Mouse (Mus musculus) intestine, embryonic 14.5 days (tissue): ENCODE results near the gene Dnase2a. TPM values are rescaled to one million over a fixed set of nuclear protein-coding genes. Genes with fewer than 3 reads are reported as not detected.

Experiments
- ATAC-seq: fragments of 200-750 bp; cut with Nextera tagmentation; replicated peaks from 2 replicates; pipeline ENCODE4 v1.8.0; 2017; ENCODE audit warnings: low read depth, moderate number of reproducible peaks, moderate TSS enrichment, moderate library complexity; ENCODE audit not compliant: low FRiP score, low TSS enrichment
- DNase-seq: peaks from one replicate; pipeline ENCODE4 v3.0.0-alpha.2; 2018; ENCODE audit warnings: low spot score
- H3K27ac ChIP-seq: fragments of 300-500 bp; sonication (generic); 2 replicates; pipeline ENCODE4 v1.5.1; 2014; ENCODE audit warnings: low read depth, mild to moderate bottlenecking, control low read depth
- H3K27me3 ChIP-seq: fragments of 300-500 bp; sonication (generic); replicated peaks from 2 replicates; pipeline ENCODE4 v1.6.1; 2014; ENCODE audit warnings: low read length, control low read depth; ENCODE audit not compliant: control insufficient read depth, insufficient read depth
- H3K36me3 ChIP-seq: fragments of 300-500 bp; sonication (generic); 2 replicates; pipeline ENCODE4 v1.6.1; 2014; ENCODE audit warnings: low read length, control low read depth; ENCODE audit not compliant: control insufficient read depth, insufficient read depth
- H3K4me1 ChIP-seq: fragments of 300-500 bp; sonication (generic); replicated peaks from 2 replicates; pipeline ENCODE4 v1.6.1; 2014; ENCODE audit warnings: low read length, control low read depth, mixed read lengths; ENCODE audit not compliant: control insufficient read depth, insufficient read depth
- H3K4me2 ChIP-seq: fragments of 300-500 bp; sonication (generic); 2 replicates; pipeline ENCODE4 v1.6.1; 2014; ENCODE audit warnings: low read length
- H3K4me3 ChIP-seq: fragments of 300-500 bp; sonication (generic); 2 replicates; pipeline ENCODE4 v1.5.1; 2014; ENCODE audit warnings: low read depth, low read length, control low read depth, mixed read lengths
- H3K9ac ChIP-seq: fragments of 300-500 bp; sonication (generic); 2 replicates; pipeline ENCODE4 v1.6.1; 2014; ENCODE audit warnings: mild to moderate bottlenecking, low read length
- H3K9me3 ChIP-seq: fragments of 300-500 bp; sonication (generic); 2 replicates; pipeline ENCODE4 v1.6.1; 2016; ENCODE audit warnings: low read length, control low read depth; ENCODE audit not compliant: control insufficient read depth
- WGBS: fragments of 180-500 bp; shearing (Covaris S2); extraction: QIAGEN DNeasy Blood & Tissue Kit; methylation state at CpG from one replicate; pipeline ENCODE4 v1.1.7; 2014; 5-methylcytosine and 5-hydroxymethylcytosine counted together
- polyA plus RNA-seq: library from polyadenylated mRNA; unstranded; fragments of >200 nt; fragmentation: Nextera tagmentation; extraction: Ambion mirVana; gene quantifications from 2 replicates; pipeline ENCODE4 v1.2.1, GENCODE M21; 2014

The Dnase2a gene
- polyA plus RNA-seq, 1 experiment from 2014 or later: 8.3 TPM

DNA sequence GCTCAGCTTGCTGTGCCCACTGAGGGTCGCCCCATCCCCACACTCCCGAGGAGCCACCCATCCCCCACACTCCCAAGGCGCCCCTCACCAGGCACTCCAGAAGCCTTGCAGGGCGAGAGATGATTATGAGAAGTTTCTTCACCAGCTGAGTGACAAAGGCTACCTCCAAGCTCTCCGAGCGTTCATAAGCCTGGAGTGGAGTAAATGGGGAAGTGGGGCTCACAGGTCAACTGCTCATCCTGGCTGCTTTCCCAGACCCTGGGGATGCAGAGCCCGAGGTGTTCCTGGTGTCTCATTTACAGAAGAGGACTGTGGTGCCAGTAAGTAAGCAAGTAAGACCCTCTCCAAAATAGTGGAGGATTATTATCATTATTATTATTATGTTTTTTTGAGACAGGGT is 17.2 kb downstream of the Dnase2a start:
- H3K4me3 ChIP-seq: no peak overlapping the region
- no peak overlapping the region for H3K9ac ChIP-seq
- WGBS: 67% methylated on average over 7 of the region's 7 CpGs
- no peaks in the 10 kb centered on the region; the same call in 1 of the 2 replicates for H3K4me1 ChIP-seq
- no peak for DNase-seq
- ATAC-seq: no peak
- no peak overlapping the region for H3K4me2 ChIP-seq
- peaks cover 24% of the 10 kb centered on the region for H3K27me3 ChIP-seq
- H3K36me3 ChIP-seq: no peaks in the 10 kb centered on the region
- no peak overlapping the region for H3K27ac ChIP-seq
- H3K9me3 ChIP-seq: no peaks in the 10 kb centered on the region

DNA sequence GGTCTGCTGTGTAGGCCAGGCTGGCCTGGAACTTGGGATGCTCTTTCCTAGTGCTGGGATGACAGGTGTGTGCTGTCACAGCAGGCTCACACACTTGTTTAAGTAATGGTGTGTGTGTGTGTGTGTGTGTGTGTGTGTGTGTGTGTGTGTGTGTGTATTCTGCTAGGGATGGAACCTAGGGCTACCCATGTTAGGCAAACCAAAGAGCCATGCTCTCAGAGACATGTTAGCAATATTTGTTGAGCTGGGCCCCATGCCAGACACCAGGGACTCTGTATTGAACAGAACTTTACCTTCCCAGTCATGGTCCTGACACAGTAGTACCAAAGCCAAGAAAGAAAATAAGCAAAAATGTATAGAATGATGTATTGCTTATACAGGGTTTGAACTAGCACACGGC is 19.2 kb downstream of the Dnase2a start:
- WGBS: 83% methylated on average over 1 of the region's 1 CpGs
- Histone ChIP-seq H3K9me3 (no peaks in the 10 kb centered on the region), H3K9ac (no peak overlapping the region), H3K4me1 (no peaks in the 10 kb centered on the region; the same call in 1 of the 2 replicates), H3K27me3 (peaks cover 39% of the 10 kb centered on the region), H3K27ac (no peak overlapping the region), H3K4me2 (no peak overlapping the region), H3K36me3 (no peaks in the 10 kb centered on the region), H3K4me3 (no peak overlapping the region)
- ATAC-seq: no peak
- no peak for DNase-seq

DNA sequence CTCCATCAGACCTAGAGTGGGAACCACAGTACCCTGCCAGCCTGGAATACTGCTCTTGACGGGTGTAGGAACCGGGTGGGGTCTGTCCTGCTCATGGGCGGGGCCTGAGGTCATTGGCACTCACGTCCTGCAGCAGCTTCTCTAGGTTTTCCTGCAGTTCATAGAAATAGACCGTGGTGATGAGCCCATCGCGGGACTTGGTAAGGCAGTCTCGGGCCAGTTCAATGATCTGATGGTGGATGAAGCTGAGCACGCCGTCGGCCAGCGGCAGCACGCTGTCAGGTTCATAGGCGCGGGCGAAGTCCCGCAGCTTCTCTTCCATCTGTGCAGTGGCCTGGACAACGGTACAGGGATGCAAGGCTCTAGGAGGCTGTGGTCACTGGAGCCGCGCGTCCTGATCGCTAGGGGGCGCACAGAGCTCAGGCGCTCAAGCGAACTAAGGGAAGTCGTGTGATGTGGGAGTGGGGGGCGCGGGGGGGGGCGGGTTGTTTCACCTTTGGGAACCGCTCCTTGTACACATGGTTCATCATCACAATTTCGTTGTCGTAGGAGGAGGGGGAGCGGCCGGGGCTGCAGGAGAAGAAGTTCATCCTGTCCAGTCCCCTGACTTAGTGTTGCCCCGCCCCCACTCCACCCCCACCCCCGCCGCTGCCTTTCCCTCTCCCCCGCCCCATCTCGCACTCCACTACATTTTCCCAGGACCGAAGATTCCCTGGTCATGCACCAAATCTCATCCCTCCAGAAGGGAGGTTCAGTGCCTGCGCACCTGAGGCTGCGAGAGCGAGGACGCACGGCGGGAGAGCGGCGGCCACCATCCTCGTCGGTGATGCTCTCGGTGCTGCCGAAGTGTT is 20.3 kb downstream of the Dnase2a start:
- Histone ChIP-seq H3K27ac (no peak overlapping the region), H3K4me3 (peak overlapping the region; percentile 23), H3K36me3 (no peaks in the 10 kb centered on the region), H3K9me3 (no peaks in the 10 kb centered on the region), H3K4me1 (no peaks in the 10 kb centered on the region; the same call in 1 of the 2 replicates), H3K9ac (no peak overlapping the region), H3K27me3 (peaks cover 37% of the 10 kb centered on the region), H3K4me2 (peak overlapping the region; percentile 59)
- ATAC-seq: peak; percentile 76
- peak; percentile 85 for DNase-seq
- WGBS: 3% methylated on average over 48 of the region's 52 CpGs

DNA sequence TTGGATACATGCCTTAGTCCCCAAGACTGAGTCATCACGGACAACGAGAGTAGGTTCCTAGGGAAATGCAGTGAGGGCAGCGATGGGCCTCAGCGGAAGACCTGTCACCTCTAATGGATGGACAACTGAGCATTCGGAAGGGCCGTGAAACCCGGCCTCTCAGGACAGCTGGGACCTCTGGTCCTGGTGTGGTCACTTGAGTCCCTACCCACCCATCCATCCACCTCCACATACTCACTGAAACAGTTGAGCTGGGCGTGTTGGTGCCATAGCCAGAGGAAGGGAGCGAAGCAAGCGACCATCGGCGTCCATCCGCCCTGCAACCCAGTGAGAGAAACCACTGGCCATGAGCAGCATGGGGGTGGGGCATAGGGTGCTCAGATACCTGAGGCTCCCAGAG is 22.2 kb downstream of the Dnase2a start:
- DNase-seq (no peak), ATAC-seq (no peak)
- no peak overlapping the region for H3K4me3 ChIP-seq
- H3K4me1 ChIP-seq: peaks cover 3% of the 10 kb centered on the region; the same call in 1 of the 2 replicates
- H3K27me3 ChIP-seq: peaks cover 53% of the 10 kb centered on the region
- no peak overlapping the region for H3K27ac ChIP-seq
- H3K4me2 ChIP-seq: no peak overlapping the region
- H3K9me3 ChIP-seq: no peaks in the 10 kb centered on the region
- no peak overlapping the region for H3K9ac ChIP-seq
- H3K36me3 ChIP-seq: no peaks in the 10 kb centered on the region
- 83% methylated on average over 13 of the region's 13 CpGs for whole genome bisulfite sequencing

DNA sequence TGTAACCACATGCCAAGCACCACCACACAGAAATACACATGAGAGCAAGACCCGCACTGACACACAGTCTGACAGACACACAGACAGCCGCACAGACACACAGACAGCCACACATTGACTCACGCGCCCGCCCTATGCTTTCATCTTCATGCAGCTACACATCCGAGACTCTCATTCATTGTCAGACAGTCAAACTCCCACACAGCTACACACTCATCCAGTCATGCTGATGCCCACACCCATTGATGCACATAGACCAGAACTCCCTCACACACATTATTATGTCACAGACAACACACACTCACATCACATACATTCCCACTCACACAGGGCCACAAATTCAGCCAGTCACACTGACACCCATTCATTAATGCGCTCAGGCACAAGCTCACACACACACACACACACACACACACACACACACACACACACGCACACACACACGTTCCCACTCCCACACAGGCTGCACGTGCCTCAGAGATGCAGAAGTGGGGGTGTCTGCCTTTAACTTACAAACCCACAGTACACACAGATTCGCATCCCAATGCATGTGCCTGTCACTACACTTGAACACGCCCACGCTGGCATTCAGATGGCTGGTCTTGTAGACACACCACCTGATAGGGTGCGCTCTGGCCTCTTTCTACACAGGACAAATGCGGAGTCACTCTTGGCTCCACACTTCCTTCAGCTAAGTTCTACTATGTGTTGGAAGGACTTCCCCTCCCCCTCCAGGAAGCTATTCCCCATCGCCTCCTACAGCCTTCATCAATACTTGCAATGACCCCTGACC is 25.6 kb downstream of the Dnase2a start:
- Histone ChIP-seq H3K4me1 (peaks cover 10% of the 10 kb centered on the region), H3K9me3 (no peaks in the 10 kb centered on the region), H3K27ac (no peak overlapping the region), H3K36me3 (no peaks in the 10 kb centered on the region), H3K9ac (no peak overlapping the region), H3K4me3 (no peak overlapping the region), H3K4me2 (no peak overlapping the region), H3K27me3 (peaks cover 80% of the 10 kb centered on the region)
- DNase-seq: no peak
- ATAC-seq: no peak
- WGBS: 83% methylated on average over 16 of the region's 16 CpGs

DNA sequence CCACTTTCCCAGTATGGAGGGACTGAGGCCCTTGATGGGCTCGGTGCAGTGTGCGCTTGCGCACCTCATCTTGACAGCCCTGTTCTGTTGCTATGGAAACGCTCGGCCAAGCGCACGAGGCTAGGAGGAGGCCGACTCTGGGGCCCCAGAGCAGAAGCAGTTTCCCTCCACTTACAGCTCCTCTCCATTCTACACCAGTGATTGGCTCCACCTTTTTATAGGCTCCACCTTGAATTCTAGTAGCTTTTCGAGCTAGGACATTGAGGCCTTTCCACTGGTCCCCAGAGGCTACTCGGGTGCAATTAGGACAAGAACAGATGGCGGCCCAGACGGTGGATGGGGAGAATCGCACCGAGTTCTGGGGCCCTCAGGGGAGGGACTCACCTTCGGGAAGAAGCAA is 26.5 kb downstream of the Dnase2a start:
- H3K4me2 ChIP-seq: no peak overlapping the region; the same call in 1 of the 2 replicates
- DNase-seq (no peak), ATAC-seq (no peak)
- no peaks in the 10 kb centered on the region for H3K9me3 ChIP-seq
- H3K27ac ChIP-seq: no peak overlapping the region
- H3K9ac ChIP-seq: no peak overlapping the region
- peaks cover 75% of the 10 kb centered on the region for H3K27me3 ChIP-seq
- no peaks in the 10 kb centered on the region for H3K36me3 ChIP-seq
- under 1% methylated on average over 15 of the region's 15 CpGs for WGBS
- H3K4me3 ChIP-seq: no peak overlapping the region; the same call in 1 of the 2 replicates
- peaks cover 10% of the 10 kb centered on the region for H3K4me1 ChIP-seq

DNA sequence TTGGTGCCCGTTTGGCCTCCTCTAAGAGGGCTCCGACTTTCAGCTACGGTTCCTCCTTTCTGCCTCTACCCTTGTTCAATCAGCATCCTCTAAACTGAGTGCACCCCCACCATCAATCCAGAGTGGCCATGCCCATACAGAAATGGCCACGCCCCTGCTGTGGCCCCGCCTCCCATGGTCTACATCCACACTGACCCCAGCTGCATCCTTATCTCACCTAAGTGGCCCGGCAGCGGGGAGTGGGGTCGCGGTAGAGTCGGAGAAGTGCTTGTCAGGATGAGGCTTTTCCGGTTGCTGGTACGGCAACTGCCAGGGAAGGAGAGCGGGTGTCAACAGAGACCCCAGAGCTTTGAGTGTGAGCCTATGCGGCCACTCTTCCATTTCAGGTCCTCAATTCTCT is 27.1 kb downstream of the Dnase2a start:
- Histone ChIP-seq H3K9ac (no peak overlapping the region), H3K27ac (no peak overlapping the region), H3K36me3 (no peaks in the 10 kb centered on the region), H3K4me1 (peaks cover 10% of the 10 kb centered on the region), H3K4me2 (no peak overlapping the region), H3K4me3 (no peak overlapping the region), H3K9me3 (no peaks in the 10 kb centered on the region), H3K27me3 (peaks cover 73% of the 10 kb centered on the region)
- DNase-seq (no peak), ATAC-seq (no peak; the same call in 1 of the 2 replicates)
- 5% methylated on average over 14 of the region's 14 CpGs for WGBS

DNA sequence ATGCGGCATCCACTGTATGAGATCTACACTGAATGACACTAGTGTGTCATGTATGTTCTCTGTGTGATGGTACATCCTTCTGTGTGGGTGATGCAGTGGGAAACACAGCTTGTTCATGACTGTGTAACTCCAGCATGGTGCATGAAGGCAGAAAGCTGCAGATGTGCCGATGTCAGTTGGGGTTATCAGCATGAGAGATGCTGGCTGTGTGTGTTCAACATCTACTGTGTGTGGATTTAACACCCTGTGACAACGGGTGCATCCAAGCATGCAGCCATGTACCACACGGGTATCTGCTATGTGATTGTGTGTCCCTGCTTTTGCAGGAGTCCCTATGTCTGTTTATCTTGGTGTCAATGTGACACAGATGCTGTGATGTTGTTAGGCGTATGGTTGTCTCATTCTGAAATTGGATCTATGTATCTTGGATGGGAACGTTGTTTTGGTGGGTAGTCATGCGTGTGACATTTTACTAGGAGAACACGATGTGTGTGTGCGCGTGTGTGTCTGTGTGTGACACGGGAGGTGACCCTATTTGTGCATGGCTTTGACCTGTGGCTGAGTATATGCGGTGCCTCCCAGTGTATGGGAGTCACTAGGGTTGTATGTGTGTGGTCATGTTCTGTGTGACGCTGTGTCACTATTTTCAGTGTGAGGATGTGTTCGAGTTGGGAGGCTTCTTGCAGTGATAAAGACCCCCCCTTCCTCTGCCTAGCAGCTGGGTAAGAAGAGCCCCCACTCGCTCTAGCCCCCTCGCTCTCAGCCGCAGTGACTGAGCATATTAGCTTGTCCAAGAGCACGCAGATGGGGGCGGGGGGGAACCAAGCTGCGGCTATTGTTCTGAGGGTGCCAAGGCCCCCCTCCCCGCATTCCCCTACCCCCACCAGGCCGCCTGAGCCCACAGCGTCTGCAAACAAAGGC is 27.9 kb downstream of the Dnase2a start:
- peak overlapping the region; percentile 39 for H3K4me3 ChIP-seq
- no peaks in the 10 kb centered on the region for H3K36me3 ChIP-seq
- ATAC-seq (no peak), DNase-seq (no peak)
- H3K9me3 ChIP-seq: no peaks in the 10 kb centered on the region
- H3K4me2 ChIP-seq: peak overlapping the region; percentile 62
- peaks cover 68% of the 10 kb centered on the region for H3K27me3 ChIP-seq
- WGBS: 24% methylated on average over 23 of the region's 23 CpGs
- peaks cover 10% of the 10 kb centered on the region for H3K4me1 ChIP-seq
- H3K9ac ChIP-seq: peak overlapping the region; percentile 17; the same call in 1 of the 2 replicates
- no peak overlapping the region for H3K27ac ChIP-seq
